Mouse (Mus musculus) adrenal gland, postnatal 25 days (tissue): Measurements from ENCODE around the gene Ikbke. TPM values are rescaled to one million over a fixed set of nuclear protein-coding genes. Genes with fewer than 3 reads are reported as not detected.
"Not testable (repeated sequence)": the region's sequence is repeated elsewhere in the genome, so short reads cannot be mapped to it uniquely, and the experiment has no call there.

Experiments
- DNase-seq: peaks from one replicate; pipeline ENCODE4 v3.0.0; 2021; ENCODE audit warnings: mixed read lengths
- long read RNA-seq: library from polyadenylated mRNA; stranded (forward); transcript quantifications from one replicate; pipeline ENCODE4 v2.0.0, GENCODE M21; 2021
- total RNA-seq: library from RNA; stranded (reverse); gene quantifications from 2 replicates; pipeline ENCODE4 v1.2.3, GENCODE M21; 2021

Ikbke gene
- 13.2 and 18.5 TPM in 2 replicates for total RNA-seq
- long read RNA-seq, partial matches to known transcripts = 6 of 22 reads
- long read RNA-seq, other reads (novel, unspliced or antisense) = 13 of 22 reads

GRCm38 (mm10) chr1:131279456-131279776, at the start of gene Ikbke:
Ikbke (minus strand) TSS chr1:131279606.
- no peak for DNase-seq

- not testable (repeated sequence) for DNase-seq
These were observed 49.7 kb upstream of the Ikbke start for GRCm38 (mm10) chr1:131329093-131329492.

- no peak for DNase-seq
These were observed 47.8 kb upstream of the Ikbke start for GRCm38 (mm10) chr1:131327167-131327566.

- no peak for DNase-seq
These were observed 45.5 kb upstream of the Ikbke start for GRCm38 (mm10) chr1:131324816-131325463.

- DNase-seq = no peak
These were observed 40.4 kb upstream of the Ikbke start for GRCm38 (mm10) chr1:131319598-131320330.

- DNase-seq = no peak
These were observed 39.0 kb upstream of the Ikbke start for GRCm38 (mm10) chr1:131318397-131318796.

GRCm38 (mm10) chr1:131317625-131318024, 38.2 kb upstream of the Ikbke start:
- no peak for DNase-seq

- DNase-seq = no peak
These were observed 31.9 kb upstream of the Ikbke start for GRCm38 (mm10) chr1:131311284-131311683.

- no peak for DNase-seq
These were observed 30.9 kb upstream of the Ikbke start for GRCm38 (mm10) chr1:131310237-131310818.

GRCm38 (mm10) chr1:131300750-131301149, 21.3 kb upstream of the Ikbke start:
- DNase-seq = no peak

GRCm38 (mm10) chr1:131299788-131300187, 20.4 kb upstream of the Ikbke start:
- DNase-seq = no peak

- no peak for DNase-seq
These were observed 19.8 kb upstream of the Ikbke start for GRCm38 (mm10) chr1:131299240-131299639.

GRCm38 (mm10) chr1:131298171-131298570, 18.8 kb upstream of the Ikbke start:
- DNase-seq = no peak

GRCm38 (mm10) chr1:131296726-131297125, 17.3 kb upstream of the Ikbke start:
- DNase-seq = no peak

- DNase-seq = no peak
These were observed 15.8 kb upstream of the Ikbke start for GRCm38 (mm10) chr1:131295200-131295599.

GRCm38 (mm10) chr1:131293922-131294250, 14.5 kb upstream of the Ikbke start:
- DNase-seq = no peak

- no peak for DNase-seq
These were observed 14.0 kb upstream of the Ikbke start for GRCm38 (mm10) chr1:131293221-131293921.

- DNase-seq = peak; percentile 68
These were observed 11.2 kb upstream of the Ikbke start for GRCm38 (mm10) chr1:131290648-131291047.

GRCm38 (mm10) chr1:131288938-131289337, 9.5 kb upstream of the Ikbke start:
- DNase-seq = no peak

- no peak for DNase-seq
These were observed 7.9 kb upstream of the Ikbke start for GRCm38 (mm10) chr1:131287267-131287666.

GRCm38 (mm10) chr1:131286803-131287202, 7.4 kb upstream of the Ikbke start:
- DNase-seq = no peak

- DNase-seq = no peak
These were observed 5.2 kb upstream of the Ikbke start for GRCm38 (mm10) chr1:131284616-131285015.

- no peak for DNase-seq
These were observed 4.8 kb upstream of the Ikbke start for GRCm38 (mm10) chr1:131284167-131284566.
